Comparison of ENCODE assay signal across 18 mouse cellular contexts in the genomic region with DNA sequence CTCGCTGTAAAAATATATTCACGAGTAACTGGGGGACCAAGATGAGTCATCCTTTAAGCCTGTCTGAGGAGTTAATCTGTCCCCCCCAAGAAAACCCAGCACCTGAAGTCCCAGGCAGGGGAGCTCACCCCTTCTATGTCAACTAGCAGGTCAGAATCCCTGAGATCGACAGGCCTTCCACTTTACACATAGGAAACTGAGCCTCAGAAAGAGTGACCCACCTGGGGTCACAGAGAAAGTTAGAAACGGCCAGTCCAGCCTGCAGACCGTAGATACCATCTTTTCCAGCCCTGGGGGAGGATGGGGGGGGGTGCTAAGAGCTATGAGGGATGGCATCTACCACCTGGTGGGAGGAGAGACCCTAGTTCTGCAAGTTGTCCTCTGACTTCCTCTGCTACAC. TPM values are rescaled to one million over a fixed set of nuclear protein-coding genes. Genes with fewer than 3 reads are reported as not detected.
DNase-seq lines count a peak whose midpoint lies in the region; ATAC-seq and TF ChIP-seq lines count a peak whose summit lies in the region.
"Had no signal": no experiment of that assay in that cellular context is flagged by ENCODE, and none has a peak within 500 bp of the region (broad histone marks: within the 10 kb centered on the region; RNA-seq: fewer than 3 reads in every experiment).

No protein-coding gene starts in this region.

- no peaks in the 10 kb centered on the region for H3K4me1 ChIP-seq in forebrain, postnatal 0 days (ENCODE audit: insufficient read depth)
- H3K4me1 ChIP-seq in forebrain, embryonic 12.5 days: peaks cover 5% of the 10 kb centered on the region; the same call in 1 of the 2 replicates
- peaks cover 26% of the 10 kb centered on the region for H3K4me1 ChIP-seq in kidney, embryonic 15.5 days
- no peaks in the 10 kb centered on the region for H3K4me1 ChIP-seq in midbrain, postnatal 0 days (ENCODE audit: insufficient read depth, low read length)
- peaks cover 19% of the 10 kb centered on the region for H3K4me1 ChIP-seq in midbrain, embryonic 10.5 days

- H3K4me3 ChIP-seq in forebrain, postnatal 0 days (ENCODE audit: low read depth, low read length): no peak overlapping the region
- no peak overlapping the region for H3K4me3 ChIP-seq in forebrain, embryonic 12.5 days (replicated peaks)
- H3K4me3 ChIP-seq in kidney, embryonic 15.5 days (replicated peaks): no peak overlapping the region
- no peak overlapping the region for H3K4me3 ChIP-seq in midbrain, postnatal 0 days (ENCODE audit: low read depth, low read length)
- no peak overlapping the region for H3K4me3 ChIP-seq in midbrain, embryonic 10.5 days

- DNase-seq in forebrain, postnatal 0 days: no peak
- no peak for DNase-seq in kidney, postnatal 10 days
- DNase-seq in midbrain, postnatal 0 days (ENCODE audit: low spot score): no peak
- no peak for DNase-seq in midbrain, embryonic 10.5 days (ENCODE audit: low spot score)
- peak; percentile 18 for DNase-seq in yolk sac, embryonic 10.5 days (ENCODE audit: low spot score)
- no peak for DNase-seq in c-Kit-positive CD71-positive TER-119-positive erythroid progenitor cells, embryonic 14.5 days (ENCODE audit: low spot score)
- DNase-seq: cerebellum, postnatal 25 days; gastrocnemius, postnatal 10 days; lung, postnatal 4 days; retina, postnatal 1 day had no signal

- WGBS in forebrain, postnatal 0 days: 84% methylated on average over 5 of the region's 5 CpGs
- WGBS in forebrain, embryonic 12.5 days: 78% methylated on average over 5 of the region's 5 CpGs
- 65% methylated on average over 5 of the region's 5 CpGs for WGBS in kidney, embryonic 15.5 days
- 77% methylated on average over 5 of the region's 5 CpGs for WGBS in midbrain, postnatal 0 days
- WGBS in midbrain, embryonic 10.5 days: 75% methylated on average over 5 of the region's 5 CpGs

- no peaks in the 10 kb centered on the region for H3K9me3 ChIP-seq in forebrain, postnatal 0 days (ENCODE audit: low read length)
- H3K9me3 ChIP-seq in forebrain, embryonic 12.5 days: no peaks in the 10 kb centered on the region
- no peaks in the 10 kb centered on the region for H3K9me3 ChIP-seq in kidney, embryonic 15.5 days (replicated peaks)
- no peaks in the 10 kb centered on the region for H3K9me3 ChIP-seq in midbrain, postnatal 0 days (ENCODE audit: low read length)
- H3K9me3 ChIP-seq in midbrain, embryonic 10.5 days (replicated peaks): no peaks in the 10 kb centered on the region
- H3K9me3 ChIP-seq: forebrain, embryonic 10.5 days; heart, embryonic 15.5 days; limb, embryonic 15.5 days; lung, embryonic 15.5 days; stomach, embryonic 15.5 days had no signal

- no peak for TF ChIP-seq CTCF in forebrain, postnatal 0 days (IDR thresholded peaks at IDR 0.05; ENCODE audit: low read depth)
- no peak for TF ChIP-seq CTCF in midbrain, postnatal 0 days (IDR thresholded peaks at IDR 0.05)

- no peak overlapping the region for H3K9ac ChIP-seq in forebrain, postnatal 0 days
- H3K9ac ChIP-seq in forebrain, embryonic 12.5 days: no peak overlapping the region
- no peak overlapping the region for H3K9ac ChIP-seq in kidney, embryonic 15.5 days
- H3K9ac ChIP-seq in midbrain, postnatal 0 days (replicated peaks; ENCODE audit: low read length, poor library complexity, severe bottlenecking): no peak overlapping the region

- H3K36me3 ChIP-seq in forebrain, postnatal 0 days (ENCODE audit: insufficient read depth): no peaks in the 10 kb centered on the region
- no peaks in the 10 kb centered on the region for H3K36me3 ChIP-seq in forebrain, embryonic 12.5 days (replicated peaks)
- peaks cover 43% of the 10 kb centered on the region for H3K36me3 ChIP-seq in kidney, embryonic 15.5 days
- H3K36me3 ChIP-seq in midbrain, postnatal 0 days (ENCODE audit: insufficient read depth, low read length): no peaks in the 10 kb centered on the region
- no peaks in the 10 kb centered on the region for H3K36me3 ChIP-seq in midbrain, embryonic 10.5 days
- H3K36me3 ChIP-seq: forebrain, embryonic 10.5 days; heart, embryonic 15.5 days; limb, embryonic 15.5 days had no signal

- no peak overlapping the region for H3K27ac ChIP-seq in forebrain, postnatal 0 days (ENCODE audit: low read depth, low read length)
- no peak overlapping the region for H3K27ac ChIP-seq in forebrain, embryonic 12.5 days
- H3K27ac ChIP-seq in kidney, embryonic 15.5 days: 0 out of 2 replicates have a peak overlapping the region, but pooled peaks have one; percentile 18
- H3K27ac ChIP-seq in midbrain, postnatal 0 days (ENCODE audit: low read depth, low read length): no peak overlapping the region
- no peak overlapping the region for H3K27ac ChIP-seq in midbrain, embryonic 10.5 days (replicated peaks)

- no peak for ATAC-seq in forebrain, postnatal 0 days
- ATAC-seq in forebrain, embryonic 12.5 days (ENCODE audit: low FRiP score): no peak
- no peak for ATAC-seq in kidney, embryonic 15.5 days (replicated peaks; ENCODE audit: low FRiP score)
- no peak for ATAC-seq in midbrain, postnatal 0 days (ENCODE audit: low FRiP score)

- H3K27me3 ChIP-seq in forebrain, postnatal 0 days (ENCODE audit: insufficient read depth, low read length): peaks cover 12% of the 10 kb centered on the region
- H3K27me3 ChIP-seq in forebrain, embryonic 12.5 days: peaks cover 58% of the 10 kb centered on the region
- peaks cover 29% of the 10 kb centered on the region for H3K27me3 ChIP-seq in kidney, embryonic 15.5 days
- H3K27me3 ChIP-seq in midbrain, postnatal 0 days (ENCODE audit: insufficient read depth, low read length): peaks cover 7% of the 10 kb centered on the region
- H3K27me3 ChIP-seq in midbrain, embryonic 10.5 days (ENCODE audit: low read depth, poor library complexity, severe bottlenecking): peaks cover 45% of the 10 kb centered on the region

- H3K4me2 ChIP-seq in forebrain, postnatal 0 days (ENCODE audit: low read depth): 0 out of 2 replicates have a peak overlapping the region, but pooled peaks have one; percentile 78
- no peak overlapping the region for H3K4me2 ChIP-seq in forebrain, embryonic 12.5 days
- peak overlapping the region; percentile 94; the same call in 1 of the 2 replicates for H3K4me2 ChIP-seq in kidney, embryonic 15.5 days
- peak overlapping the region; percentile 75; the same call in 1 of the 2 replicates for H3K4me2 ChIP-seq in midbrain, postnatal 0 days (ENCODE audit: low read depth, low read length, poor library complexity, severe bottlenecking)

RNA-seq across cellular contexts. Expression of a gene that starts 10.4 kb away (rescaled TPM):
- total RNA-seq in forebrain, postnatal 0 days (2014; rRNA removed): 1.2 and 2.1 TPM in 2 replicates
- polyA plus RNA-seq in forebrain, postnatal 0 days (2015; fragmentation: Nextera tagmentation; extraction: Ambion mirVana): 0.88 and 1.3 TPM in 2 replicates
- polyA plus RNA-seq in forebrain, embryonic 12.5 days (2016; fragmentation: Nextera tagmentation; extraction: Ambion mirVana): 1.1 and 1.6 TPM in 2 replicates
- 68.8 and 69.8 TPM in 2 replicates for polyA plus RNA-seq in kidney, embryonic 15.5 days (2015; fragmentation: Nextera tagmentation; extraction: Ambion mirVana)
- 0.71 and 0.82 TPM in 2 replicates for total RNA-seq in midbrain, postnatal 0 days (2014; rRNA removed)
- polyA plus RNA-seq in midbrain, postnatal 0 days (2015; fragmentation: Nextera tagmentation; extraction: Ambion mirVana): 1.00 and 1.3 TPM in 2 replicates
- polyA plus RNA-seq in midbrain, embryonic 10.5 days (2016; fragmentation: Nextera tagmentation; extraction: Ambion mirVana): 1.5 and 2.3 TPM in 2 replicates
- total RNA-seq: hematopoietic stem cell, adult 5-6 weeks had no signal

RNA-seq across cellular contexts. Expression of a gene that starts 17.8 kb away (rescaled TPM):
- total RNA-seq in forebrain, postnatal 0 days (2014; rRNA removed): 73.1 and 105 TPM in 2 replicates
- polyA plus RNA-seq in forebrain, postnatal 0 days (2015; fragmentation: Nextera tagmentation; extraction: Ambion mirVana): 272 and 326 TPM in 2 replicates
- polyA plus RNA-seq in forebrain, embryonic 12.5 days (2016; fragmentation: Nextera tagmentation; extraction: Ambion mirVana): 142 and 154 TPM in 2 replicates
- 101 and 106 TPM in 2 replicates for polyA plus RNA-seq in kidney, embryonic 15.5 days (2015; fragmentation: Nextera tagmentation; extraction: Ambion mirVana)
- 68.3 and 79.2 TPM in 2 replicates for total RNA-seq in midbrain, postnatal 0 days (2014; rRNA removed)
- 243 and 246 TPM in 2 replicates for polyA plus RNA-seq in midbrain, postnatal 0 days (2015; fragmentation: Nextera tagmentation; extraction: Ambion mirVana)
- polyA plus RNA-seq in midbrain, embryonic 10.5 days (2016; fragmentation: Nextera tagmentation; extraction: Ambion mirVana): 112 and 124 TPM in 2 replicates

RNA-seq across cellular contexts. Expression of a gene that starts 44.3 kb away (rescaled TPM):
- total RNA-seq in forebrain, postnatal 0 days (2014; rRNA removed): 3.8 and 4.9 TPM in 2 replicates
- polyA plus RNA-seq in forebrain, postnatal 0 days (2015; fragmentation: Nextera tagmentation; extraction: Ambion mirVana): 2.4 and 3.7 TPM in 2 replicates
- polyA plus RNA-seq in forebrain, embryonic 12.5 days (2016; fragmentation: Nextera tagmentation; extraction: Ambion mirVana): 16.4 and 17.8 TPM in 2 replicates
- 46.2 and 48.0 TPM in 2 replicates for polyA plus RNA-seq in kidney, embryonic 15.5 days (2015; fragmentation: Nextera tagmentation; extraction: Ambion mirVana)
- 8.1 and 9.4 TPM in 2 replicates for total RNA-seq in midbrain, postnatal 0 days (2014; rRNA removed)
- polyA plus RNA-seq in midbrain, postnatal 0 days (2015; fragmentation: Nextera tagmentation; extraction: Ambion mirVana): 3.9 and 4.5 TPM in 2 replicates
- 21.8 and 22.4 TPM in 2 replicates for polyA plus RNA-seq in midbrain, embryonic 10.5 days (2016; fragmentation: Nextera tagmentation; extraction: Ambion mirVana)
- total RNA-seq: hematopoietic stem cell, adult 5-6 weeks had no signal

RNA-seq across cellular contexts. Expression of a gene that starts 56.3 kb away (rescaled TPM):
- total RNA-seq in forebrain, postnatal 0 days (2014; rRNA removed): 10.9 and 11.0 TPM in 2 replicates
- polyA plus RNA-seq in forebrain, postnatal 0 days (2015; fragmentation: Nextera tagmentation; extraction: Ambion mirVana): 7.1 and 7.6 TPM in 2 replicates
- polyA plus RNA-seq in forebrain, embryonic 12.5 days (2016; fragmentation: Nextera tagmentation; extraction: Ambion mirVana): 7.7 and 8.3 TPM in 2 replicates
- polyA plus RNA-seq in kidney, embryonic 15.5 days (2015; fragmentation: Nextera tagmentation; extraction: Ambion mirVana): 16.9 and 17.5 TPM in 2 replicates
- total RNA-seq in midbrain, postnatal 0 days (2014; rRNA removed): 10.1 and 10.9 TPM in 2 replicates
- 7.0 and 7.7 TPM in 2 replicates for polyA plus RNA-seq in midbrain, postnatal 0 days (2015; fragmentation: Nextera tagmentation; extraction: Ambion mirVana)
- polyA plus RNA-seq in midbrain, embryonic 10.5 days (2016; fragmentation: Nextera tagmentation; extraction: Ambion mirVana): 8.8 and 10.1 TPM in 2 replicates

Comparison
In these comparisons a context has a peak if more than half of its experiments do, and no peak if none do; other contexts are left out.
1. RNA of a gene that starts 10.4 kb away (polyA plus RNA-seq): 68.8 to 69.8 TPM in kidney, embryonic 15.5 days; 1.5 to 2.3 TPM in midbrain, embryonic 10.5 days, 1.1 to 1.6 TPM in forebrain, embryonic 12.5 days, 0.88 to 1.3 TPM in forebrain, postnatal 0 days and 1.00 to 1.3 TPM in midbrain, postnatal 0 days; every median in the first group is over 10 times any median in the second.